Mouse (Mus musculus): ENCODE measurements around the gene Poldip3.

DNA sequence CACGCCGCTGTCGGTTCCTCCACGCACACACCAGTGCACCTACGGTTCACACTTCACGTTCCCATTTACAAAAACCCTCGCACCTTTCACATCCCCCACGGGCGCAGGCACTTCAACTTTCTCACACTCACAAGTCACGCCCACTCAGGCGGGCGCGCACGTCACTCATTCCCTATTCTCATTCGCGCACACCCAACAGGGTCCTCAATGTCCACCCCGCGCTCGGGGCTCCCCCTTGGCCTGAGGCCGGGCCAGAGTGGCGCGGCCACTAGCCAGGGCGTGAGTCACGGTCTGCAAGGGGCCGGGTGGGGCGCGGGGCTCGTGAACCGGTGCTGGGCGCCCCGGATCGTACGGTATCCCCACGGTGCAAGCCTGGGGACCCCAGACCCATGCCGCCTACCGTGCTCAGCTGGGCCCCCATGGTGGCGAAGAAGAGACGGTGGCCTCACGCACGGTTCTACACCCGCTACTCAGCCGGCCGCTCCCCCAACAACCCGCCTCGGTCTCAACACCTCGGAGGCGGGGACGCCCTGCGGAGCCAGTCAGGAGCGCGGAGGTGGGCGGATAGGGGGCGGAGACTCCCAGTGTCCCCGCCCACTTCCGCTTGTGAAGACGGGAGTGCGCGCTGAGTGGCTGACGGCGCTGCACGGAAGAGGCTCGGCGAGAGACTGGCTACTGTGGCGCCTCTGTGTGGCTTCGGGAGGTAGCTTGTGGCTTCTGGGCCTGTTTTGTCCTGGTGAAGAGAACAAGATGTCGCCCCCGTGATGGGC, 22.7 kb upstream of the Poldip3 start:
- peak; percentile 84; the same call in 1 of the 2 replicates for TF ChIP-seq POLR2A (IDR thresholded peaks at IDR 0.05; ENCODE audit: borderline replicate concordance, control insufficient read depth, low read depth, low read length)
- peak; percentile 22; the same call in 1 of the 2 replicates for TF ChIP-seq CTCF (IDR thresholded peaks at IDR 0.05; ENCODE audit: control insufficient read depth, insufficient read depth, low read length)
